Mouse (Mus musculus) heart, embryonic 10.5 days (tissue): ENCODE results near the gene Aqp1. TPM values are rescaled to one million over a fixed set of nuclear protein-coding genes. Genes with fewer than 3 reads are reported as not detected.
A peak's percentile ranks its signal among the peaks of the same experiment; 100 is the strongest.

ENCODE experiments used
- DNase-seq: peaks from one replicate; pipeline ENCODE4 v3.0.0-alpha.2; 2017; ENCODE audit warnings: low spot score
- H3K27ac ChIP-seq: fragments of 300-500 bp; sonication (generic); 2 replicates; pipeline ENCODE4 v1.5.1; 2016; ENCODE audit warnings: mild to moderate bottlenecking
- H3K27me3 ChIP-seq: fragments of 300-500 bp; sonication (generic); 2 replicates; pipeline ENCODE4 v1.6.1; 2016; ENCODE audit warnings: mild to moderate bottlenecking; ENCODE audit not compliant: poor library complexity, insufficient read depth, severe bottlenecking
- H3K36me3 ChIP-seq: fragments of 300-500 bp; sonication (generic); 2 replicates; pipeline ENCODE4 v1.6.1; 2016; ENCODE audit warnings: mild to moderate bottlenecking, moderate library complexity
- H3K4me1 ChIP-seq: fragments of 300-500 bp; sonication (generic); 2 replicates; pipeline ENCODE4 v1.6.1; 2016; ENCODE audit warnings: mild to moderate bottlenecking
- H3K4me3 ChIP-seq: fragments of 300-500 bp; sonication (generic); 2 replicates; pipeline ENCODE4 v1.5.1; 2016; ENCODE audit warnings: mild to moderate bottlenecking, moderate library complexity
- H3K9me3 ChIP-seq: fragments of 300-500 bp; sonication (generic); 2 replicates; pipeline ENCODE4 v1.6.1; 2016; ENCODE audit warnings: mild to moderate bottlenecking, moderate library complexity
- WGBS: fragments of 180-500 bp; shearing (Covaris S2); methylation state at CpG from one replicate; pipeline ENCODE4 v1.1.7; 2016; 5-methylcytosine and 5-hydroxymethylcytosine counted together
- polyA plus RNA-seq: library from polyadenylated mRNA; unstranded; fragments of >200 nt; fragmentation: Nextera tagmentation; extraction: Ambion mirVana; gene quantifications from 2 replicates; pipeline ENCODE4 v1.2.1, GENCODE M21; 2016

Aqp1 gene
- polyA plus RNA-seq, 1 experiment from 2014 or later: 5.1 TPM

- DNase-seq: peak; percentile 58
- peaks cover 12% of the 10 kb centered on the region for H3K4me1 ChIP-seq
- H3K27ac ChIP-seq: no peak overlapping the region
- H3K9me3 ChIP-seq: 0 out of 2 replicates have a peak, but pooled peaks cover 4% of the 10 kb centered on the region
- 76% methylated on average over 12 of the region's 12 CpGs for WGBS
- no peaks in the 10 kb centered on the region for H3K36me3 ChIP-seq
- H3K27me3 ChIP-seq: peaks cover 34% of the 10 kb centered on the region
- H3K4me3 ChIP-seq: no peak overlapping the region
Measured at GRCm38 (mm10) chr6:55353711-55354445, 17.6 kb downstream of the Aqp1 start.

- 56% methylated on average over 4 of the region's 4 CpGs for WGBS
- Histone ChIP-seq H3K4me1 (peaks cover 12% of the 10 kb centered on the region), H3K27ac (no peak overlapping the region), H3K27me3 (peaks cover 30% of the 10 kb centered on the region), H3K36me3 (no peaks in the 10 kb centered on the region), H3K9me3 (0 out of 2 replicates have a peak, but pooled peaks cover 4% of the 10 kb centered on the region), H3K4me3 (no peak overlapping the region)
- DNase-seq: peak; percentile 60
Measured at GRCm38 (mm10) chr6:55354456-55355117, 18.4 kb downstream of the Aqp1 start.

GRCm38 (mm10) chr6:55355575-55355974 lies 19.3 kb downstream of the Aqp1 start:
- no peaks in the 10 kb centered on the region for H3K36me3 ChIP-seq
- DNase-seq: peak; percentile 52
- H3K4me1 ChIP-seq: peaks cover 12% of the 10 kb centered on the region
- no peak overlapping the region for H3K27ac ChIP-seq
- peaks cover 30% of the 10 kb centered on the region for H3K27me3 ChIP-seq
- 76% methylated on average over 7 of the region's 7 CpGs for WGBS
- no peak overlapping the region for H3K4me3 ChIP-seq
- H3K9me3 ChIP-seq: no peaks in the 10 kb centered on the region

- WGBS: 23% methylated on average over 5 of the region's 5 CpGs
- H3K4me3 ChIP-seq: no peak overlapping the region
- peaks cover 30% of the 10 kb centered on the region for H3K27me3 ChIP-seq
Measured at GRCm38 (mm10) chr6:55356017-55356703, 19.9 kb downstream of the Aqp1 start.

GRCm38 (mm10) chr6:55356976-55357635 lies 20.9 kb downstream of the Aqp1 start:
- WGBS: 71% methylated on average over 5 of the region's 5 CpGs
- Histone ChIP-seq H3K27me3 (peaks cover 30% of the 10 kb centered on the region), H3K27ac (no peak overlapping the region), H3K36me3 (no peaks in the 10 kb centered on the region), H3K9me3 (no peaks in the 10 kb centered on the region), H3K4me3 (no peak overlapping the region), H3K4me1 (peaks cover 12% of the 10 kb centered on the region)
- peak; percentile 51 for DNase-seq

More at GRCm38 (mm10) chr6:55356017-55356703, 19.9 kb downstream of the Aqp1 start:
- H3K36me3 ChIP-seq: no peaks in the 10 kb centered on the region
- peaks cover 12% of the 10 kb centered on the region for H3K4me1 ChIP-seq
- no peak overlapping the region for H3K27ac ChIP-seq
- H3K9me3 ChIP-seq: no peaks in the 10 kb centered on the region
- peak; percentile 72 for DNase-seq

GRCm38 (mm10) chr6:55357636-55358031 lies 21.4 kb downstream of the Aqp1 start:
- Histone ChIP-seq H3K27ac (no peak overlapping the region), H3K27me3 (peaks cover 30% of the 10 kb centered on the region), H3K4me1 (peaks cover 12% of the 10 kb centered on the region), H3K9me3 (no peaks in the 10 kb centered on the region), H3K36me3 (no peaks in the 10 kb centered on the region), H3K4me3 (no peak overlapping the region)
- WGBS: 66% methylated on average over 6 of the region's 6 CpGs
- DNase-seq: peak; percentile 61

GRCm38 (mm10) chr6:55358731-55359143 lies 22.5 kb downstream of the Aqp1 start:
- DNase-seq: peak; percentile 71
- Histone ChIP-seq H3K27ac (no peak overlapping the region), H3K4me1 (peaks cover 12% of the 10 kb centered on the region), H3K4me3 (no peak overlapping the region), H3K36me3 (no peaks in the 10 kb centered on the region), H3K27me3 (peaks cover 29% of the 10 kb centered on the region), H3K9me3 (no peaks in the 10 kb centered on the region)
- WGBS: 23% methylated on average over 2 of the region's 2 CpGs

GRCm38 (mm10) chr6:55362663-55363062 lies 26.4 kb downstream of the Aqp1 start:
- Histone ChIP-seq H3K27me3 (peaks cover 4% of the 10 kb centered on the region), H3K36me3 (no peaks in the 10 kb centered on the region), H3K9me3 (no peaks in the 10 kb centered on the region), H3K4me3 (no peak overlapping the region), H3K4me1 (0 out of 2 replicates have a peak, but pooled peaks cover 2% of the 10 kb centered on the region), H3K27ac (no peak overlapping the region)
- WGBS: 74% methylated on average over 1 of the region's 1 CpGs
- peak; percentile 45 for DNase-seq

GRCm38 (mm10) chr6:55367126-55367525 lies 30.9 kb downstream of the Aqp1 start:
- DNase-seq: no peak
- Histone ChIP-seq H3K27ac (no peak overlapping the region), H3K36me3 (no peaks in the 10 kb centered on the region), H3K4me3 (no peak overlapping the region), H3K27me3 (no peaks in the 10 kb centered on the region), H3K9me3 (no peaks in the 10 kb centered on the region), H3K4me1 (no peaks in the 10 kb centered on the region)

GRCm38 (mm10) chr6:55370831-55371230 lies 34.6 kb downstream of the Aqp1 start:
- no peaks in the 10 kb centered on the region for H3K4me1 ChIP-seq
- no peaks in the 10 kb centered on the region for H3K9me3 ChIP-seq
- H3K27me3 ChIP-seq: peaks cover 2% of the 10 kb centered on the region; the same call in 1 of the 2 replicates
- no peak overlapping the region for H3K27ac ChIP-seq
- no peaks in the 10 kb centered on the region for H3K36me3 ChIP-seq
- peak; percentile 33 for DNase-seq
- H3K4me3 ChIP-seq: no peak overlapping the region
- 67% methylated on average over 6 of the region's 6 CpGs for WGBS

GRCm38 (mm10) chr6:55376076-55376475 lies 39.8 kb downstream of the Aqp1 start, which contains the start of gene Ghrhr:
Gene Ghrhr (plus strand): TSS chr6:55376295.
- Histone ChIP-seq H3K27me3 (peaks cover 54% of the 10 kb centered on the region), H3K36me3 (no peaks in the 10 kb centered on the region), H3K27ac (no peak within 1 kb of the TSS), H3K4me1 (no peaks in the 10 kb centered on the region), H3K4me3 (no peak within 1 kb of the TSS), H3K9me3 (no peaks in the 10 kb centered on the region)
- WGBS: 64% methylated on average over 6 of the region's 6 CpGs
- peak; percentile 67 for DNase-seq

- 73% methylated on average over 5 of the region's 5 CpGs for WGBS
- no peaks in the 10 kb centered on the region for H3K9me3 ChIP-seq
- H3K4me1 ChIP-seq: no peaks in the 10 kb centered on the region
- no peak overlapping the region for H3K27ac ChIP-seq
- H3K4me3 ChIP-seq: no peak overlapping the region
- no peaks in the 10 kb centered on the region for H3K36me3 ChIP-seq
- DNase-seq: peak; percentile 70
- peaks cover 59% of the 10 kb centered on the region for H3K27me3 ChIP-seq
Measured at GRCm38 (mm10) chr6:55376511-55376910, 40.3 kb downstream of the Aqp1 start.
